Mouse (Mus musculus) layer of hippocampus, adult 8-10 months (tissue): ENCODE measurements around the gene 2310039H08Rik. TPM values are rescaled to one million over a fixed set of nuclear protein-coding genes. Genes with fewer than 3 reads are reported as not detected.

Experiments
- DNase-seq, 2 experiments: peaks; one replicate each; pipeline ENCODE4 v3.0.0; 2022; ENCODE audit warnings: low spot score in 2 of 2
- total RNA-seq, 4 experiments: library from RNA; stranded (reverse); gene quantifications; 2 replicates each; pipeline ENCODE4 v1.2.4; 2022

The 2310039H08Rik gene
- 1 to 10 TPM; 7.3 to 9.2 (median 8.7) TPM for total RNA-seq

DNA sequence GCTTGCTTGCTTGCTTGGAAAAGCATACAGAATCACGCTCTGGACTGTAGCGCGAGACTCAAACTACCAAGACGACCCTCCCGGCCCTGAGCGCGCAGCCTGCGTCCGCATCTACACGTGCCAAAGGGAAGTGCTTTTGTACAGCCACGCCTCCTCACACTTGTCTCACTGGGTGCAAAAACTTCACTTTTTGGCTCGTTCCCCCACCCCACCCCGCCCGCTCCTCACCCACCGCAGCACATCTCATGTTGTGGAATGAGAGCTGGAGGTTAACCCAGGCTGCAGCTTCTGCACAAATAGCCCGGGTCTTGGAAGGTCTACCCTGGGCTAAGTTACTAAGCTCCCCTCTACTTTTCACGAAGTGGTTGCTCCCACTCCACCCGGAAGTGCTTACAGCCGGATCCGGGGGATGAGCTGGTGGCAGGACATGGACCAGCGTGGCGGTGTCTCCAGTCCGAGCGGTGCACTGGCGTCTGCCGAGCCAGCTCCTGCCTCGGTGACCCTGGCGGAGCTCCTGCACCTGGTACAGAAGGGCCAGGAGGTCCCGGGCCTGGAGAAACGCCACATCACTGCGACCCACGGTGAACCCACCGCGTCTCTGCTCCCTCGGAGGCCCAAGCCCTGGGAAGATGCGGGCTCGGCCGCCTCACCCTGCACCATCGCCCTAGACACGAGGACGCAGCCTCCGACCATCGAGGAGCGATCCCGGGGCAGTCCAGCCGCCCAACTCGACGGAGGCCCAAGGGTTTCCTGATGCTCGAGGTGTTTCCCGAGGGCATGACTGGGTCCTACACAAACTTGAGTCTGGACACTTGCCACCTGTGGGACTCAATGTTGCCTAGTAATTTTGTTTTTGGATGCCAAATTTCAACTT, at the start of gene 2310039H08Rik:
Gene 2310039H08Rik (plus strand): TSS at position 232 of the 874 bp plus-strand sequence.
- peak; percentile 79 to 81 for DNase-seq

DNA sequence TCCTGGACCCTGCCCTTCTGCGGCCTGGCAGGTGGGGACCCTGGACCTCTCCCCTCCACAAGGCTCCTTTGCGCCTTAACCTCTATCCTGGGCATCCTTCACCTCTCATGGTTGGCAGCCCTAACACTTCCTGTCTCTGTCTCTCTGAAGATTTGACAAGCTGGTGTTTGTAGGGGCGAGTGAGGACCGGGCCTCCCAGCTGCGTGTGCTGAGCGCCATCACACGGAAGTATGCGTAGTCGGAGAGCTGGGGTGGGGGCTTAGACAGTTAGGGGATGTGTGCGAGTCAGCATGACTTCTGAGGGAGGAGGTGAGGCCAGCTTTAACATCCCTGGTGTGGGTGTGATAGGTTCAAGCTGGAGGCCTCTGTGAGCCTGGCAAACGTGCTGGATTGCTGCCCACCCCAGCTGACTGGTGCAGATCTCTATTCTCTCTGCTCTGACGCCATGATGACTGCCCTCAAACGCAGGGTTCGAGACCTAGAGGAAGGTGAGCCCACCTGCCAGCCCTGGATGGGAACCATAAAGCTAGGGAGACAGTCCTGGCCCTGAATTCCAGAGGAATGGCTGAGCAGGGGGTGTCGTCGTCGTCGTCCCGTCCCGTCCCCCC, 47.9 kb upstream of the 2310039H08Rik start:
- DNase-seq = no peak

GRCm38 (mm10) chr17:46725273-46725672, 47.2 kb upstream of the 2310039H08Rik start:
- DNase-seq = no peak

- no peak for DNase-seq
These were observed 46.4 kb upstream of the 2310039H08Rik start for GRCm38 (mm10) chr17:46725731-46726645.

- no peak for DNase-seq
These were observed 45.2 kb upstream of the 2310039H08Rik start for GRCm38 (mm10) chr17:46727271-46727670.

DNA sequence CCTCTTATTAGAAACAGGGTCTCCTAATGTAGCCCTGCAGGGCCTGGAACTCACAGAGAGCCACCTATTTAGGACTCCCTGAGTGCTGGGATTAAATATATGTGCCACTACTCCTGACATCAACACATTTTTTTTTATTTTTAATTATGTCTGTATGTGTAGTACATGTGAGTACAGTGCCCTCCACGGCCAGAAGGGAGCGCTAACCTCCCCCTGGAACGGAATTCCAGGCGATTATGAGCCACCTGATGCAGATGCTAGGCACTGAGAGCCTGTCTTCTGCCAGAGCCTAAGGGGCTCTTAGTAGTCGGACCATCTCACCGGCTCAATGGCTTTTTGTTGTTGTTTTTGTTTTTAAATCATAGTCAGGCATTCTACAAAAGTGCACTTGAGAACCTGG, 44.4 kb upstream of the 2310039H08Rik start:
- DNase-seq = no peak

GRCm38 (mm10) chr17:46728496-46728895, 43.9 kb upstream of the 2310039H08Rik start:
- no peak for DNase-seq

DNA sequence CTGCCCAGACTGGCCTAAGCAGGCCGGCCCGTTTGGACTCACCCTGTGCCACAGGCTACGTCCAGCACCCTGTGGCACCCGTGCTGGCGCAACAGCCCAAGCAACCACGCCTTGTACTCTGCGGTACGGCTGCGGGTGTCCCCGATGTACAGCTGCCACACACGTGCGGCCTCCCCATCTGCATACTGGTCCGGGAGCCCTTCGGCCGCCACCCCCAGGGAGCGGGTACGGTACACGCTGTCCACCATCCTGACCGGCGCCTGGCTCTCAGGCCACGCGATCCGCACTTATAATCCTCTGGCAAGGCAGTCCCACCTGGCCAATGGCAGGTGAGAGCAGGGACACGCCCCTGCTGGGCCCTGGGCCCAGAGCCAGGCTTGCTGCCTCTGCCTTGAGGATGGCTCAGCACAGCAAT, 43.5 kb upstream of the 2310039H08Rik start, which contains the start of gene Gnmt:
Gene Gnmt (minus strand): TSS at position 265 of the 415 bp plus-strand sequence.
- DNase-seq = no peak

- DNase-seq = no peak
These were observed 38.4 kb upstream of the 2310039H08Rik start for GRCm38 (mm10) chr17:46734055-46734454.

DNA sequence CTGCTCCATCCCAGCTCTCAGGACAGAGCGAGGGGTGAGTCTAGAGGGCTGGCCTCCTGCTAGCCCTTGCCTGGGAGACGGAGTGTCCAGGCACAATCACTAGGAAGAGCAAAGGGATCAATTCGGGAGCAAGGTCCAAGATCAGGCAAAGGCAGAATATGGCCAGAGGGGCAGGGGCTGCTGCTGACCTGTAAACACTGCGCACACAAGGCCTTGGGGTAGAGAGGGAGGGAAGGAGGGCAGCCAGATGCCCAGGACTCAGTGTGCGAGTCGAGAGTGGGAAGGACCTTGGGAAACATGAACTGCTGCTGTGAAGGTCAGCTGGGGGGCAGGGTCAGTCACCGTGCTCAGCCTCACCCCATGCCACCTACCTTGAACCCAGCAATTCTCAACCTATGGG, 37.1 kb upstream of the 2310039H08Rik start:
- DNase-seq = no peak

- DNase-seq = no peak
These were observed 36.3 kb upstream of the 2310039H08Rik start for GRCm38 (mm10) chr17:46736160-46736559.

GRCm38 (mm10) chr17:46741305-46741704, 31.1 kb upstream of the 2310039H08Rik start:
- DNase-seq = no peak

- DNase-seq = no peak
These were observed 29.4 kb upstream of the 2310039H08Rik start for GRCm38 (mm10) chr17:46742986-46743385.

GRCm38 (mm10) chr17:46745506-46745905, 26.9 kb upstream of the 2310039H08Rik start:
- no peak for DNase-seq

DNA sequence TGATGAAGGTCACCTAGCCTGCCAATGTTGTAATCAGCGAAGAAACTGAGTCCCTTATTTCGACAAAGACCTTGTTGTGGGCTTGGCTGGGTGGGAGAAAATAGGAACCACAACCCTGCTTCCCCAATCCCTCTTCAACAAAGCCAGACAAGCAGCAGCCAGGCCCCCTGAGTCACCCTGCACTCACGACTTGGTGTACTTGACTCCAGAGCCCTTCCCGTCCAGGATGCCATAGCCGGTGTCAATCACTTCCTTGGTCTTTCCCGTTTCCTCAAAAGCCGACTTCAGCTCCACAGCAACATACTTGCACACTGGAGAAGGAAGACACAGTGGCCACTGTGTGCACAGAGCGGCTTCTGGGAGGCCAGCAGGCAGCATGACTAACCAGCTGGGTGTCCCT, 25.2 kb upstream of the 2310039H08Rik start:
- DNase-seq = no peak

- DNase-seq = no peak
These were observed 24.6 kb upstream of the 2310039H08Rik start for GRCm38 (mm10) chr17:46747806-46748205.

- no peak for DNase-seq
These were observed 23.2 kb upstream of the 2310039H08Rik start for GRCm38 (mm10) chr17:46749282-46749681.

GRCm38 (mm10) chr17:46750580-46750979, 21.9 kb upstream of the 2310039H08Rik start:
- no peak for DNase-seq

GRCm38 (mm10) chr17:46751056-46751793, 21.2 kb upstream of the 2310039H08Rik start:
- DNase-seq = peak; percentile 55 to 56

- peak; percentile 98 for DNase-seq
These were observed 20.5 kb upstream of the 2310039H08Rik start, which contains the start of gene Cnpy3 for GRCm38 (mm10) chr17:46751794-46752556. Gene Cnpy3, minus strand, starts transcription at chr17:46752214.
